Mouse (Mus musculus) small intestine, adult 2 months (tissue): ENCODE measurements around the gene Scgb2b7. TPM values are rescaled to one million over a fixed set of nuclear protein-coding genes. Genes with fewer than 3 reads are reported as not detected.
"Not testable (repeated sequence)": the region's sequence is repeated elsewhere in the genome, so short reads cannot be mapped to it uniquely, and the experiment has no call there.

Experiments
- H3K27ac ChIP-seq: fragments of 200-500 bp; 2 replicates; pipeline ENCODE4 v1.5.1; 2012; ENCODE audit warnings: low read depth, low read length, control low read depth, inconsistent platforms; ENCODE audit not compliant: insufficient read depth
- H3K27me3 ChIP-seq: fragments of 200-500 bp; 2 replicates; pipeline ENCODE4 v1.6.1; 2012; ENCODE audit warnings: mild to moderate bottlenecking, moderate library complexity, low read length, inconsistent platforms; ENCODE audit not compliant: control insufficient read depth, insufficient read depth
- H3K36me3 ChIP-seq: fragments of 200-500 bp; 2 replicates; pipeline ENCODE4 v1.6.1; 2012; ENCODE audit warnings: mild to moderate bottlenecking, low read length, control low read depth, inconsistent platforms; ENCODE audit not compliant: control insufficient read depth, insufficient read depth
- H3K4me1 ChIP-seq: fragments of 200-500 bp; 2 replicates; pipeline ENCODE4 v1.6.1; 2012; ENCODE audit warnings: low read length, inconsistent platforms, mixed read lengths; ENCODE audit not compliant: control insufficient read depth, insufficient read depth, insufficient read length
- H3K4me3 ChIP-seq: fragments of 200-500 bp; 2 replicates; pipeline ENCODE4 v1.5.1; 2012; ENCODE audit warnings: low read depth, mild to moderate bottlenecking, control low read depth, inconsistent platforms, low read length, moderate library complexity
- WGBS: fragments of 180-500 bp; shearing (Covaris S2); methylation state at CpG from one replicate; pipeline ENCODE4 v1.1.7; 2018; 5-methylcytosine and 5-hydroxymethylcytosine counted together
- polyA plus RNA-seq: library from polyadenylated mRNA; depleted of rRNA; stranded (reverse); fragments of >200 nt; gene quantifications from 2 replicates; pipeline ENCODE4 v1.2.3, GENCODE M21; 2012; rRNA removed

Gene Scgb2b7
- not detected in 2 replicates for polyA plus RNA-seq

DNA sequence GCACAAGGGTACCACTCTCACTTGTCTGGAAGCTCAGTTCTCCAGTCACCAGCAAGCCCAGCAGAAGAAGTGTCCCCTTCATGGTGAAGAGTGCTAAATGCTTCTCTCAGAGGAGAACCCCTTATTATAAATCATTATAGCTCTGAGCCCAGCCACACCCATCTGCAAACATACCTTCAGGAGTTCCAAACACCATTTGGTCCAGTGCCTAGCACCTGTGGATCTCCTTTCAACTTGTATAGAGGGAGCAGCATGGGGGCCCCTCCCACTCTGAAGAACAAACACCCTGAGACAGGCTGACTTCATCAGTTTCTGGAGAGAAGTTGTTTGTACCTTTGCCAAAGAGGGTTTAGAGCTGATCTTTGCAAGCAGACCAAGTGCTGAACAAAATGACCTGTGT is at the start of gene Scgb2b7:
Gene Scgb2b7 (minus strand): TSS at position 101 of the 400 bp plus-strand sequence.
- H3K36me3 ChIP-seq, H3K4me3 ChIP-seq, H3K4me1 ChIP-seq, H3K27ac ChIP-seq, H3K27me3 ChIP-seq: not testable (repeated sequence)

DNA sequence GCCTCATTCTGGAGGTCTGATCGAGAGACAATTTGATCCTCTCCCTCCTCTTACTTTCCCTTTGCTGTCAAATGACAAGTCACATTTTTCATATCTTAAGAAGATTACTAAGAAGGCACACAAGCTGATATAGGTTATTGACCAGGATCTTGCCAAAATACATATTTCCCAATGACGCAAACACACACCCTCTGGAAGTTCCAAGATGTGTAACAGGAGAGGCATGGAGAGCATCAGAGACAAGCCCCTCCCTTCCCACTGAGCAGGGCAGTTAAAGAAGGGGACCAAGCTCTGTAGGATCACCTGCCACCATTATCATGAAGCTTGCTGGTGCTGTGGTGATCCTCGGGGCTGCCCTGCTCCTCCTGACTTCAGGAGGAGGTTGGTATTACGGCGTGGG is 6.8 kb upstream of the Scgb2b7 start, which contains the start of gene Scgb1b7:
Gene Scgb1b7 (plus strand): TSS at position 301 of the 400 bp plus-strand sequence.
- not testable (repeated sequence) for H3K27ac ChIP-seq, H3K4me1 ChIP-seq
- 83% methylated on average over 5 of the region's 5 CpGs for whole genome bisulfite sequencing

More for the DNA sequence above, 6.8 kb upstream of the Scgb2b7 start, which contains the start of gene Scgb1b7:
- H3K36me3 ChIP-seq, H3K4me3 ChIP-seq, H3K27me3 ChIP-seq: not testable (repeated sequence)

Other genes starting within 250 kb of the Scgb2b7 start
- not detected in 2 replicates for gene Scgb1b7, start 6.9 kb upstream of the Scgb2b7 start, polyA plus RNA-seq